Mouse (Mus musculus): ENCODE measurements around the gene Ift20. TPM values are rescaled to one million over a fixed set of nuclear protein-coding genes. Genes with fewer than 3 reads are reported as not detected.
A peak's percentile ranks its signal among the peaks of the same experiment; 100 is the strongest.
"Not testable (repeated sequence)": the region's sequence is repeated elsewhere in the genome, so short reads cannot be mapped to it uniquely, and the experiment has no call there.

The Ift20 gene
- total and polyA plus RNA-seq, 3 experiments, result 37.6 to 40.6 (median 39.4) TPM

- peaks cover 21% of the 10 kb centered on the region for H3K36me3 ChIP-seq (ENCODE audit: control insufficient read depth, insufficient read depth, low read length)
- peaks cover under 1% of the 10 kb centered on the region; the same call in 1 of the 2 replicates for H3K79me2 ChIP-seq (replicated peaks; ENCODE audit: control insufficient read depth, insufficient read depth, low read length)
- no peak for DNase-seq
- peaks cover 6% of the 10 kb centered on the region for H3K4me1 ChIP-seq (ENCODE audit: control insufficient read depth, insufficient read depth, low read length)
- H3K27ac ChIP-seq, result no peak overlapping the region
- 67% methylated on average over 2 of the region's 2 CpGs for WGBS
- intact Hi-C loops (cut with DNase I), result no loop called here
- H3K9ac ChIP-seq (ENCODE audit: low read depth, low read length), result no peak overlapping the region
- H3K4me3 ChIP-seq, result no peak overlapping the region
- TF ChIP-seq EP300 (IDR thresholded peaks at IDR 0.05; ENCODE audit: insufficient read depth, low read depth, low read length) (no peak), POLR2A (IDR thresholded peaks at IDR 0.05; ENCODE audit: insufficient read depth, low read depth, low read length) (no peak), CTCF (IDR thresholded peaks at IDR 0.05) (no peak)
- no peaks in the 10 kb centered on the region for H3K27me3 ChIP-seq (ENCODE audit: control insufficient read depth, insufficient read depth, low read length)
These were observed 11.3 kb upstream of the Ift20 start for GRCm38 (mm10) chr11:78524838-78525237.

GRCm38 (mm10) chr11:78528714-78529113 lies 7.4 kb upstream of the Ift20 start:
- Histone ChIP-seq H3K79me2 (replicated peaks; ENCODE audit: control insufficient read depth, insufficient read depth, low read length) (peaks cover 6% of the 10 kb centered on the region; the same call in 1 of the 2 replicates), H3K27ac (no peak overlapping the region), H3K27me3 (ENCODE audit: control insufficient read depth, insufficient read depth, low read length) (no peaks in the 10 kb centered on the region), H3K36me3 (ENCODE audit: control insufficient read depth, insufficient read depth, low read length) (peaks cover 12% of the 10 kb centered on the region), H3K4me1 (ENCODE audit: control insufficient read depth, insufficient read depth, low read length) (peaks cover 7% of the 10 kb centered on the region), H3K9ac (ENCODE audit: low read depth, low read length) (no peak overlapping the region), H3K4me3 (no peak overlapping the region)
- no peak for TF ChIP-seq CTCF (IDR thresholded peaks at IDR 0.05)
- no peak for TF ChIP-seq POLR2A (IDR thresholded peaks at IDR 0.05; ENCODE audit: insufficient read depth, low read depth, low read length)
- TF ChIP-seq EP300 (IDR thresholded peaks at IDR 0.05; ENCODE audit: insufficient read depth, low read depth, low read length), result no peak
- intact Hi-C loops (cut with DNase I), result no loop called here
- DNase-seq, result no peak
- 90% methylated on average over 9 of the region's 9 CpGs for WGBS

- TF ChIP-seq CTCF (IDR thresholded peaks at IDR 0.05), result no peak
- TF ChIP-seq EP300 (IDR thresholded peaks at IDR 0.05; ENCODE audit: insufficient read depth, low read depth, low read length), result no peak
- no peak for TF ChIP-seq POLR2A (IDR thresholded peaks at IDR 0.05; ENCODE audit: insufficient read depth, low read depth, low read length)
- Histone ChIP-seq H3K79me2 (replicated peaks; ENCODE audit: control insufficient read depth, insufficient read depth, low read length) (peaks cover 8% of the 10 kb centered on the region; the same call in 1 of the 2 replicates), H3K36me3 (ENCODE audit: control insufficient read depth, insufficient read depth, low read length) (peaks cover 9% of the 10 kb centered on the region), H3K9ac (ENCODE audit: low read depth, low read length) (peak overlapping the region; percentile 3; the same call in 1 of the 2 replicates), H3K27me3 (ENCODE audit: control insufficient read depth, insufficient read depth, low read length) (no peaks in the 10 kb centered on the region), H3K27ac (peak overlapping the region; percentile 83), H3K4me1 (ENCODE audit: control insufficient read depth, insufficient read depth, low read length) (peaks cover 11% of the 10 kb centered on the region), H3K4me3 (peak overlapping the region; percentile 26; the same call in 1 of the 2 replicates)
- no peak for DNase-seq
- 83% methylated on average over 12 of the region's 12 CpGs for WGBS
- intact Hi-C loops (cut with DNase I), result no loop called here
These were observed 6.2 kb upstream of the Ift20 start for GRCm38 (mm10) chr11:78530001-78530400.

GRCm38 (mm10) chr11:78531046-78531445 lies 5.1 kb upstream of the Ift20 start:
- H3K79me2 ChIP-seq (replicated peaks; ENCODE audit: control insufficient read depth, insufficient read depth, low read length), result peaks cover 8% of the 10 kb centered on the region; the same call in 1 of the 2 replicates
- peaks cover 9% of the 10 kb centered on the region for H3K36me3 ChIP-seq (ENCODE audit: control insufficient read depth, insufficient read depth, low read length)
- peak; percentile 66 to 77 for DNase-seq
- H3K27me3 ChIP-seq (ENCODE audit: control insufficient read depth, insufficient read depth, low read length), result no peaks in the 10 kb centered on the region
- H3K4me3 ChIP-seq, result peak overlapping the region; percentile 26
- no peak overlapping the region; the same call in 1 of the 2 replicates for H3K9ac ChIP-seq (ENCODE audit: low read depth, low read length)
- 30% methylated on average over 6 of the region's 6 CpGs for WGBS
- H3K4me1 ChIP-seq (ENCODE audit: control insufficient read depth, insufficient read depth, low read length), result peaks cover 13% of the 10 kb centered on the region
- H3K27ac ChIP-seq, result peak overlapping the region; percentile 83
- intact Hi-C loops (cut with DNase I), result no loop called here
- TF ChIP-seq CTCF (IDR thresholded peaks at IDR 0.05) (no peak), EP300 (IDR thresholded peaks at IDR 0.05; ENCODE audit: insufficient read depth, low read depth, low read length) (peak; percentile 78)

GRCm38 (mm10) chr11:78531515-78531914 lies 4.6 kb upstream of the Ift20 start:
- not testable (repeated sequence) for H3K27me3 ChIP-seq (ENCODE audit: control insufficient read depth, insufficient read depth, low read length); DNase-seq; H3K36me3 ChIP-seq (ENCODE audit: control insufficient read depth, insufficient read depth, low read length)

GRCm38 (mm10) chr11:78534516-78534915 lies 1.6 kb upstream of the Ift20 start:
- Histone ChIP-seq H3K27ac (peak overlapping the region; percentile 91), H3K4me3 (peak overlapping the region; percentile 75), H3K9ac (ENCODE audit: low read depth, low read length) (no peak overlapping the region), H3K36me3 (ENCODE audit: control insufficient read depth, insufficient read depth, low read length) (peaks cover 11% of the 10 kb centered on the region), H3K79me2 (replicated peaks; ENCODE audit: control insufficient read depth, insufficient read depth, low read length) (peaks cover 12% of the 10 kb centered on the region; the same call in 1 of the 2 replicates), H3K27me3 (ENCODE audit: control insufficient read depth, insufficient read depth, low read length) (no peaks in the 10 kb centered on the region), H3K4me1 (ENCODE audit: control insufficient read depth, insufficient read depth, low read length) (peaks cover 13% of the 10 kb centered on the region)
- WGBS, result 49% methylated on average over 4 of the region's 4 CpGs
- TF ChIP-seq CTCF (IDR thresholded peaks at IDR 0.05) (peak; percentile 37), POLR2A (IDR thresholded peaks at IDR 0.05; ENCODE audit: insufficient read depth, low read depth, low read length) (no peak)
- intact Hi-C loops (cut with DNase I), result no loop called here
- DNase-seq, result no peak

More at GRCm38 (mm10) chr11:78531515-78531914, 4.6 kb upstream of the Ift20 start:
- H3K4me3 ChIP-seq; H3K79me2 ChIP-seq (replicated peaks; ENCODE audit: control insufficient read depth, insufficient read depth, low read length); H3K9ac ChIP-seq (ENCODE audit: low read depth, low read length); intact Hi-C loops (cut with DNase I): not testable (repeated sequence)
- WGBS, result 60% methylated on average over 10 of the region's 10 CpGs
- Histone ChIP-seq H3K27ac (peak overlapping the region; percentile 83), H3K4me1 (ENCODE audit: control insufficient read depth, insufficient read depth, low read length) (peaks cover 13% of the 10 kb centered on the region)

Measured in heart, adult 2 months (tissue).